Mouse (Mus musculus) hindbrain, embryonic 16.5 days (tissue): Measurements from ENCODE around the gene Atf6b. TPM values are rescaled to one million over a fixed set of nuclear protein-coding genes. Genes with fewer than 3 reads are reported as not detected.

Source experiments
- ATAC-seq: fragments of 200-750 bp; cut with Nextera tagmentation; 2 replicates; pipeline ENCODE4 v1.8.0; 2017; ENCODE audit warnings: moderate TSS enrichment, moderate library complexity
- H3K27ac ChIP-seq: fragments of 300-500 bp; sonication (generic); 2 replicates; pipeline ENCODE4 v1.5.1; 2014; ENCODE audit warnings: low read depth, mild to moderate bottlenecking, control low read depth, low read length, moderate library complexity
- H3K27me3 ChIP-seq: fragments of 300-500 bp; sonication (generic); replicated peaks from 2 replicates; pipeline ENCODE4 v1.6.1; 2014; ENCODE audit warnings: low read length; ENCODE audit not compliant: control insufficient read depth, insufficient read depth
- H3K36me3 ChIP-seq: fragments of 300-500 bp; sonication (generic); 2 replicates; pipeline ENCODE4 v1.6.1; 2014; ENCODE audit warnings: mild to moderate bottlenecking, low read length, moderate library complexity, mixed read lengths; ENCODE audit not compliant: control insufficient read depth, insufficient read depth
- H3K4me1 ChIP-seq: fragments of 300-500 bp; sonication (generic); 2 replicates; pipeline ENCODE4 v1.6.1; 2014; ENCODE audit warnings: low read depth, low read length; ENCODE audit not compliant: control insufficient read depth, insufficient read depth
- H3K4me2 ChIP-seq: fragments of 300-500 bp; sonication (generic); 2 replicates; pipeline ENCODE4 v1.6.1; 2014; ENCODE audit warnings: mild to moderate bottlenecking, low read length, control low read depth, moderate library complexity
- H3K4me3 ChIP-seq: fragments of 300-500 bp; sonication (generic); 2 replicates; pipeline ENCODE4 v1.5.1; 2014; ENCODE audit warnings: mild to moderate bottlenecking, low read length, control low read depth, moderate library complexity
- H3K9ac ChIP-seq: fragments of 300-500 bp; sonication (generic); 2 replicates; pipeline ENCODE4 v1.6.1; 2014; ENCODE audit warnings: low read depth, mild to moderate bottlenecking, control low read depth, low read length, moderate library complexity
- H3K9me3 ChIP-seq: fragments of 300-500 bp; sonication (generic); 2 replicates; pipeline ENCODE4 v1.6.1; 2014; ENCODE audit warnings: mild to moderate bottlenecking, low read length, moderate library complexity; ENCODE audit not compliant: control insufficient read depth
- WGBS: fragments of 180-500 bp; shearing (Covaris S2); extraction: QIAGEN DNeasy Blood & Tissue Kit; methylation state at CpG from one replicate; pipeline ENCODE4 v1.1.7; 2014; 5-methylcytosine and 5-hydroxymethylcytosine counted together
- polyA plus RNA-seq: library from polyadenylated mRNA; unstranded; fragments of >200 nt; fragmentation: Nextera tagmentation; extraction: Ambion mirVana; gene quantifications from 2 replicates; pipeline ENCODE4 v1.2.1, GENCODE M21; 2015

The Atf6b gene
- polyA plus RNA-seq, 1 experiment from 2014 or later, result 110 TPM

GRCm38 (mm10) chr17:34606186-34607039, 40.5 kb upstream of the Atf6b start:
- 18% methylated on average over 30 of the region's 32 CpGs for whole genome bisulfite sequencing

DNA sequence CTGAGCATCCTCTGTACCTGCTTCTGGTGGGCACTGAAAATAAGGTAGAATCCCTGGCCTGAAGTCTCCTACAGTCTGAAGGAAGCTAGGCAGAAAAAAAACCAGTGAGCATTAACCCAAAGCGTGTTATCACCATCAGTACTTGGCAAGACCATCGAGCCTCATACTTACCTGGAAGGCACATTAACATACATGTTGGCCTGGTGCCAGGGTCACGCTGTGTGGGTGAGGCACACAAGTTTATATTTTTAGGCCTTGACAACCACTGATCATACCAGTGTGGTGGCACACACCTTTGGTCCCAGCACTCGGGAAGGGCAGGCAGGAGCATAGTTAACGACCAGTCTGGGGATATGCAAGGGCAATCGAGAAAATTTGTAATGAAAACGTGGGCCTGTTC, 38.9 kb upstream of the Atf6b start:
- peak overlapping the region; percentile 16; the same call in 1 of the 2 replicates for H3K9ac ChIP-seq
- no peaks in the 10 kb centered on the region for H3K27me3 ChIP-seq
- 85% methylated on average over 7 of the region's 7 CpGs for WGBS

More at GRCm38 (mm10) chr17:34606186-34607039, 40.5 kb upstream of the Atf6b start:
- Histone ChIP-seq H3K4me2 (peak overlapping the region; percentile 91), H3K27ac (peak overlapping the region; percentile 86), H3K9ac (peak overlapping the region; percentile 82), H3K27me3 (no peaks in the 10 kb centered on the region), H3K36me3 (peaks cover 7% of the 10 kb centered on the region; the same call in 1 of the 2 replicates), H3K4me3 (peak overlapping the region; percentile 60), H3K9me3 (no peaks in the 10 kb centered on the region), H3K4me1 (peaks cover 36% of the 10 kb centered on the region)
- ATAC-seq, result no peak

GRCm38 (mm10) chr17:34611050-34611449, 35.9 kb upstream of the Atf6b start:
- Histone ChIP-seq H3K4me1 (peaks cover 18% of the 10 kb centered on the region), H3K4me3 (no peak overlapping the region), H3K9me3 (no peaks in the 10 kb centered on the region), H3K4me2 (no peak overlapping the region), H3K27ac (no peak overlapping the region), H3K9ac (no peak overlapping the region), H3K36me3 (peaks cover 25% of the 10 kb centered on the region), H3K27me3 (no peaks in the 10 kb centered on the region)
- 91% methylated on average over 8 of the region's 8 CpGs for WGBS
- ATAC-seq, result no peak

More for the DNA sequence above, 38.9 kb upstream of the Atf6b start:
- H3K4me1 ChIP-seq, result peaks cover 27% of the 10 kb centered on the region
- H3K4me2 ChIP-seq, result no peak overlapping the region
- H3K9me3 ChIP-seq, result no peaks in the 10 kb centered on the region
- H3K27ac ChIP-seq, result no peak overlapping the region
- peaks cover 20% of the 10 kb centered on the region; the same call in 1 of the 2 replicates for H3K36me3 ChIP-seq
- H3K4me3 ChIP-seq, result no peak overlapping the region
- ATAC-seq, result no peak

DNA sequence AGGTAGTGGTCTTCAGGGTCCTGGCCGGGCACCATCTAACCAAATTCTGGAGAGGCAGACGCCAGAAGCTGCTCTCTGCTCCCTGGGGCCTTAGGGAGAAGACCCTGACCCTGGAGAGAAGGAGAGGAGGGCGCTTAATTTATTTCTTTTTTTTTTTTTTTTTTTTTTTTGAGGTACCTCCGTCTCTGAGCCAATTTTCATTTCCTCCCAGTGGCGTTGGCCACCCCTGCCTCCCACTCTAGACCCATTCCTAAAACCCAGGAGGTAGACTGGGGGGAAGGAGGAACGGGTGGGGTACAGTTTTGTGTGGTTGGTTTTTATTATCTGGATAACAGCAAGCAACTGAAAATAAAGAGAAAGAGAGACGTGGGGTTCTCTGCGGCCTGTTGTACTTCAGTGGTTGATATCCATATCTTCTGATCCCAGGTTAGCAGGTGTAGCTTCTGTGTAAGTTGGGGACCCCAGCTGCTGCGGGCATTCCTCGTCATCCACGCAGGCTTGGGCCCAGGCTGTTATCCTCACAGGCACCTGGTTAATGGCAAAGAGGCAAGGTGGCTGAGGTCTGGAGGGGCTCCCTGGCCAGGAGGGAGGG, 33.8 kb upstream of the Atf6b start:
- no peak overlapping the region for H3K9ac ChIP-seq
- peaks cover 25% of the 10 kb centered on the region for H3K36me3 ChIP-seq
- WGBS, result 90% methylated on average over 11 of the region's 11 CpGs
- H3K27me3 ChIP-seq, result no peaks in the 10 kb centered on the region
- no peak for ATAC-seq
- peaks cover 8% of the 10 kb centered on the region for H3K4me1 ChIP-seq
- no peak overlapping the region for H3K27ac ChIP-seq
- no peak overlapping the region for H3K4me3 ChIP-seq
- H3K9me3 ChIP-seq, result no peaks in the 10 kb centered on the region
- H3K4me2 ChIP-seq, result no peak overlapping the region

GRCm38 (mm10) chr17:34613830-34614229, 33.1 kb upstream of the Atf6b start:
- no peaks in the 10 kb centered on the region for H3K9me3 ChIP-seq
- H3K4me2 ChIP-seq, result no peak overlapping the region
- no peak for ATAC-seq
- peaks cover 25% of the 10 kb centered on the region for H3K36me3 ChIP-seq
- H3K9ac ChIP-seq, result no peak overlapping the region
- no peak overlapping the region for H3K4me3 ChIP-seq
- WGBS, result 92% methylated on average over 10 of the region's 10 CpGs
- H3K4me1 ChIP-seq, result peaks cover 1% of the 10 kb centered on the region
- H3K27ac ChIP-seq, result no peak overlapping the region
- no peaks in the 10 kb centered on the region for H3K27me3 ChIP-seq

DNA sequence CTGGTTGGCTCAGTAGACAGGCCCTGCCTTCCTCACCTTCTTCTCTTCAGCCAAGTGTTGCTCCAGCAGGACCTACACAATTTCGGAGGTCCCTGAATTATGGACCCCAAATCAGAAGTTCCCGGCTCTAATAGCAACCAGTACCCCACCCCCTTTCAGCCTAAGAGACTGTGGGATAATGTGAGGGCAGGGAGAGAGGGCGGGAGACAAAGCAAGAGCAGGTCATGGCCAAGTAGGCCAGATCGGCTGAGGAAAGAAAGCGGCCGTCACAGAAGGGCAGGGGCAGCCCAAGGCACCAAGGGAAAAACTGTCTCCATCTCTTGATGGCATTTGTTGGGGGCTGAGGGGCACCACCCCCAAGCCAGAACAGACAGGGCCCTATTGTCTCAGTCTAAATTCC, 31.1 kb upstream of the Atf6b start, which contains the start of gene Egfl8:
Gene Egfl8, minus strand, starts transcription at position 101 of the 400 bp plus-strand sequence.
- WGBS, result 58% methylated on average over 6 of the region's 6 CpGs
- Histone ChIP-seq H3K4me1 (no peaks in the 10 kb centered on the region), H3K9ac (no peak within 1 kb of the TSS), H3K27me3 (no peaks in the 10 kb centered on the region), H3K27ac (no peak within 1 kb of the TSS), H3K36me3 (peaks cover 20% of the 10 kb centered on the region), H3K9me3 (no peaks in the 10 kb centered on the region), H3K4me3 (no peak within 1 kb of the TSS), H3K4me2 (no peak within 1 kb of the TSS)
- ATAC-seq, result no peak

DNA sequence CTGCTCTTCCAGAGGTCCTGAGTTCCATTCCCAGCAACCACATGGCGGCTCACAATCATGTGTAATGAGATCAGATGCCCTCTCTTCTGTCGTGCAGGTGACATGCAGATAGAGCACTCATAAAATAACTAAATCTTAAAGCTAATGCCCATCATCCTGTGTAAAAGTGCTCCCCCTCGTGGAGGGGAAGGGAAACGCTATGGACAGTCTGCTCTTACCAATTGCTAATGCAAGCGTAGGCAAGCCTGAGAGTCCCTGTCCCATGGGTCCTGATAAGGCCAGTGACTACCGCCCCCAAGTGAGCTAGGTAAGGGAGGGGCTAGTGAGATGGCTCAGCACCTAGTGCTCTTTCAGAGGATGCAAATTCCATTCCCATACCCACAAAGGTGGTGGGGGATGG, 27.9 kb upstream of the Atf6b start:
- WGBS, result 22% methylated on average over 6 of the region's 6 CpGs
- H3K9me3 ChIP-seq, result no peaks in the 10 kb centered on the region
- H3K4me3 ChIP-seq, result no peak overlapping the region
- H3K4me2 ChIP-seq, result no peak overlapping the region
- no peaks in the 10 kb centered on the region for H3K4me1 ChIP-seq
- no peaks in the 10 kb centered on the region for H3K27me3 ChIP-seq
- H3K36me3 ChIP-seq, result peaks cover 13% of the 10 kb centered on the region
- no peak overlapping the region for H3K9ac ChIP-seq
- no peak for ATAC-seq
- H3K27ac ChIP-seq, result no peak overlapping the region

- 86% methylated on average over 8 of the region's 8 CpGs for WGBS
Measured at GRCm38 (mm10) chr17:34621006-34621405, 25.9 kb upstream of the Atf6b start.

DNA sequence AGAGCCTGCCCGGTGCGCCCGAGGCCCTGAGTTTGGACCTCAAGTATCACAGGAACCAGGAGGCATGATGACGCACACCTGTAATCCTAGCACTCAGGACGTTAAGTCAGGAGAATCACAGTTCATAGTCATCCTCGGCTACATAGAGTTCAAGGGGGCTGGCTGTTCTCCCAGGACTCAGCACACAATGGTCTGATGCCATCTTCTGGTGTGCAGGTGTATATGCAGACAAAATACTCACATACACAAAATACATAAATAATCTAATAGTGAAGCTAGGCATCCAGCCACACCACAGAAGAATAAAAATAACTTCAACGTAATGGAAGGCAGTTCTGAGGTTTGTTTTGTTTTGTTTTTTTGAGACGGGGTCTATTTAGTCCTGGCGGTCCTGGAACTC, 23.8 kb upstream of the Atf6b start:
- 85% methylated on average over 9 of the region's 9 CpGs for WGBS
- Histone ChIP-seq H3K27ac (no peak overlapping the region), H3K27me3 (no peaks in the 10 kb centered on the region), H3K9ac (no peak overlapping the region), H3K4me3 (no peak overlapping the region), H3K9me3 (no peaks in the 10 kb centered on the region), H3K4me1 (peaks cover 8% of the 10 kb centered on the region), H3K4me2 (no peak overlapping the region), H3K36me3 (peaks cover 11% of the 10 kb centered on the region; the same call in 1 of the 2 replicates)
- ATAC-seq, result no peak

More at GRCm38 (mm10) chr17:34621006-34621405, 25.9 kb upstream of the Atf6b start:
- ATAC-seq, result no peak
- peaks cover 11% of the 10 kb centered on the region; the same call in 1 of the 2 replicates for H3K36me3 ChIP-seq
- H3K9me3 ChIP-seq, result no peaks in the 10 kb centered on the region
- no peak overlapping the region for H3K4me2 ChIP-seq
- peaks cover under 1% of the 10 kb centered on the region for H3K4me1 ChIP-seq
- H3K9ac ChIP-seq, result no peak overlapping the region
- no peak overlapping the region for H3K4me3 ChIP-seq
- H3K27me3 ChIP-seq, result no peaks in the 10 kb centered on the region
- H3K27ac ChIP-seq, result no peak overlapping the region
